Mouse (Mus musculus): ENCODE data around the gene Vmn1r43. TPM values are rescaled to one million over a fixed set of nuclear protein-coding genes. Genes with fewer than 3 reads are reported as not detected.

The Vmn1r43 gene
- not detected in 2 replicates for polyA plus RNA-seq (2012; rRNA removed)

GRCm38 (mm10) chr6:89876313-89876712 is at the start of gene Vmn1r43, which contains the start of gene Vmn1r42:
TSS of gene Vmn1r43 (minus strand) at chr6:89876413.
TSS of gene Vmn1r42 (minus strand) at chr6:89876413.

GRCm38 (mm10) chr6:89883360-89883759 is 7.1 kb upstream of the Vmn1r43 start, which contains the start of gene Vmn1r44:
TSS of gene Vmn1r44 (plus strand) at chr6:89883660.

Other genes with a start within 250 kb of the Vmn1r43 start
- 10.4 and 11.4 TPM in 2 replicates for gene Txnrd3, start 232.4 kb downstream of the Vmn1r43 start, polyA plus RNA-seq (2012; rRNA removed)
- 0.03 TPM in 1 of 2 replicates, not detected in the other for gene Vmn1r40, start 168.9 kb downstream of the Vmn1r43 start, polyA plus RNA-seq (2012; rRNA removed)
- gene Vmn1r41, start 135.6 kb downstream of the Vmn1r43 start, polyA plus RNA-seq (2012; rRNA removed) = not detected in 2 replicates
- not detected in 2 replicates for gene Vmn1r42, start within 50 bp of the Vmn1r43 start, polyA plus RNA-seq (2012; rRNA removed)
- not detected in 2 replicates for gene Vmn1r44, start 7.2 kb upstream of the Vmn1r43 start, polyA plus RNA-seq (2012; rRNA removed)
- not detected in 2 replicates for gene Vmn1r45, start 64.2 kb upstream of the Vmn1r43 start, polyA plus RNA-seq (2012; rRNA removed)
- not detected in 2 replicates for gene Vmn1r46, start 92.9 kb upstream of the Vmn1r43 start, polyA plus RNA-seq (2012; rRNA removed)
- gene Vmn1r47, start 139.7 kb upstream of the Vmn1r43 start, polyA plus RNA-seq (2012; rRNA removed) = not detected in 2 replicates
- not detected in 2 replicates for gene Vmn1r48, start 160.4 kb upstream of the Vmn1r43 start, polyA plus RNA-seq (2012; rRNA removed)
- gene Vmn1r49, start 202.1 kb upstream of the Vmn1r43 start, polyA plus RNA-seq (2012; rRNA removed) = not detected in 2 replicates
- not detected in 2 replicates for gene Vmn1r50, start 225.0 kb upstream of the Vmn1r43 start, polyA plus RNA-seq (2012; rRNA removed)
- gene Vmn1r51, start 246.2 kb upstream of the Vmn1r43 start, polyA plus RNA-seq (2012; rRNA removed) = not detected in 2 replicates

All from central nervous system, embryonic 18 days (tissue).